Mouse (Mus musculus): ENCODE data around the gene Ifna15. TPM values are rescaled to one million over a fixed set of nuclear protein-coding genes. Genes with fewer than 3 reads are reported as not detected.
"Not testable (repeated sequence)": the region's sequence is repeated elsewhere in the genome, so short reads cannot be mapped to it uniquely, and the experiment has no call there.

Gene Ifna15
- not detected in 2 replicates for polyA plus RNA-seq (2015; fragmentation: Nextera tagmentation; extraction: Ambion mirVana)

DNA sequence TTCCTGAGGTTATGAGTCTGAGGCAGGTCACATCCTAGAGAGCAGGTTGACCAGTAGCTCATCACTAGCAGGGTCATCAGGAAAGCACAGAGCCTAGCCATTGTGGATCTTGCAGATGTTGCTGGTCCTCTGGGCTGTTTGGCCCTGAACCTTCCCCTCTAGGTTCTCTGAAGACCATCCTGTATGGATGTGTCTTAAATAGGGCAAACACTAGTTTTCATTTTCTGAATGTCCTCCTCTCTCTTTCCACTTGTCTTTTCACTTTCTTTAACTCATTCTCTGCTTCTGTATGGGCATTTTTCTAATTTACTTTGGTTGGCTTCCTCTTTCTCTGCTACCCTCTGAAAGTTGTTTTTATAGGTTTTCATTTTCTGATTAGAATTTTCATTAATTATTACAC, at the start of gene Ifna15:
TSS of gene Ifna15 (minus strand) at position 101 of the 400 bp plus-strand sequence.
- not testable (repeated sequence) for H3K4me3 ChIP-seq (ENCODE audit: low read depth, low read length); H3K27me3 ChIP-seq (replicated peaks; ENCODE audit: control insufficient read depth, insufficient read depth, low read length); H3K9ac ChIP-seq (ENCODE audit: low read depth, low read length); H3K27ac ChIP-seq (ENCODE audit: low read depth, low read length); H3K9me3 ChIP-seq (ENCODE audit: control insufficient read depth); H3K4me2 ChIP-seq (replicated peaks; ENCODE audit: low read depth); H3K4me1 ChIP-seq (replicated peaks; ENCODE audit: control insufficient read depth, insufficient read depth, low read length); ATAC-seq; H3K36me3 ChIP-seq (ENCODE audit: control insufficient read depth, insufficient read depth)

DNA sequence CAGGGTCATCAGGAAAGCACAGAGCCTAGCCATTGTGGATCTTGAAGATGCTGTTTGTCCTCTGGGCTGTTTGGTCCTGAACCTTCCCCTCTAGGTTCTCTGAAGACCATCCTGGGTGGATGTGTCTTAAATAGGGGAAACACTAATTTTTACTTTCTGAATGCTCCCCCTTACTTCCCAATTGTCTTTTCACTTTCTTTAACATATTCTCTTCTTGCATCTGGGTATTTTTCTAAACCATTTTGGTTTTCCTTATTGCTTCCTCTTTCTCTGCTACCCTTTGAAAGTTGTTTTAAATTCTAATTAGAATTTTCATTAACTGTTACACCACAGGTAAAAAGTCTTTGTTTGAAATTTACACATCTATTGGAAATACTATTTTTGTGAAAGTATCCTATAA, 45.2 kb upstream of the Ifna15 start, which contains the start of gene Ifna12:
TSS of gene Ifna12 (minus strand) at position 101 of the 400 bp plus-strand sequence.
- Histone ChIP-seq H3K4me1 (replicated peaks; ENCODE audit: control insufficient read depth, insufficient read depth, low read length) (no peaks in the 10 kb centered on the region), H3K27ac (ENCODE audit: low read depth, low read length) (no peak within 1 kb of the TSS), H3K9ac (ENCODE audit: low read depth, low read length) (no peak within 1 kb of the TSS), H3K36me3 (ENCODE audit: control insufficient read depth, insufficient read depth) (no peaks in the 10 kb centered on the region), H3K4me2 (replicated peaks; ENCODE audit: low read depth) (no peak within 1 kb of the TSS), H3K27me3 (replicated peaks; ENCODE audit: control insufficient read depth, insufficient read depth, low read length) (no peaks in the 10 kb centered on the region), H3K9me3 (ENCODE audit: control insufficient read depth) (no peaks in the 10 kb centered on the region), H3K4me3 (ENCODE audit: low read depth, low read length) (no peak within 1 kb of the TSS)
- no peak for TF ChIP-seq CTCF (IDR thresholded peaks at IDR 0.05; ENCODE audit: low read depth)
- ATAC-seq = no peak

GRCm38 (mm10) chr4:88592285-88592684, 34.2 kb upstream of the Ifna15 start, which contains the start of gene Ifna9:
TSS of gene Ifna9 (minus strand) at chr4:88592385.
- TF ChIP-seq CTCF (IDR thresholded peaks at IDR 0.05; ENCODE audit: low read depth) = no peak
- no peak within 1 kb of the TSS for H3K4me3 ChIP-seq (ENCODE audit: low read depth, low read length)
- no peak within 1 kb of the TSS for H3K9ac ChIP-seq (ENCODE audit: low read depth, low read length)
- no peaks in the 10 kb centered on the region for H3K36me3 ChIP-seq (ENCODE audit: control insufficient read depth, insufficient read depth)
- H3K9me3 ChIP-seq (ENCODE audit: control insufficient read depth) = no peaks in the 10 kb centered on the region
- no peak for ATAC-seq
- H3K27me3 ChIP-seq (replicated peaks; ENCODE audit: control insufficient read depth, insufficient read depth, low read length) = no peaks in the 10 kb centered on the region
- no peak within 1 kb of the TSS for H3K27ac ChIP-seq (ENCODE audit: low read depth, low read length)
- H3K4me2 ChIP-seq (replicated peaks; ENCODE audit: low read depth) = no peak within 1 kb of the TSS
- H3K4me1 ChIP-seq (replicated peaks; ENCODE audit: control insufficient read depth, insufficient read depth, low read length) = no peaks in the 10 kb centered on the region
- 88% methylated on average over 1 of the region's 1 CpGs for WGBS

- H3K9me3 ChIP-seq (ENCODE audit: control insufficient read depth) = no peaks in the 10 kb centered on the region
- H3K4me1 ChIP-seq (replicated peaks; ENCODE audit: control insufficient read depth, insufficient read depth, low read length) = no peaks in the 10 kb centered on the region
- no peak within 1 kb of the TSS for H3K9ac ChIP-seq (ENCODE audit: low read depth, low read length)
- ATAC-seq = no peak
- no peaks in the 10 kb centered on the region for H3K27me3 ChIP-seq (replicated peaks; ENCODE audit: control insufficient read depth, insufficient read depth, low read length)
- TF ChIP-seq CTCF (IDR thresholded peaks at IDR 0.05; ENCODE audit: low read depth) = no peak
- H3K4me3 ChIP-seq (ENCODE audit: low read depth, low read length) = no peak within 1 kb of the TSS
- no peaks in the 10 kb centered on the region for H3K36me3 ChIP-seq (ENCODE audit: control insufficient read depth, insufficient read depth)
- H3K27ac ChIP-seq (ENCODE audit: low read depth, low read length) = no peak within 1 kb of the TSS
- WGBS = 70% methylated on average over 1 of the region's 1 CpGs
- H3K4me2 ChIP-seq (replicated peaks; ENCODE audit: low read depth) = no peak within 1 kb of the TSS
Observed at GRCm38 (mm10) chr4:88571698-88572097, 13.7 kb upstream of the Ifna15 start, which contains the start of gene Ifna14. TSS of gene Ifna14 (minus strand) at chr4:88571798.

DNA sequence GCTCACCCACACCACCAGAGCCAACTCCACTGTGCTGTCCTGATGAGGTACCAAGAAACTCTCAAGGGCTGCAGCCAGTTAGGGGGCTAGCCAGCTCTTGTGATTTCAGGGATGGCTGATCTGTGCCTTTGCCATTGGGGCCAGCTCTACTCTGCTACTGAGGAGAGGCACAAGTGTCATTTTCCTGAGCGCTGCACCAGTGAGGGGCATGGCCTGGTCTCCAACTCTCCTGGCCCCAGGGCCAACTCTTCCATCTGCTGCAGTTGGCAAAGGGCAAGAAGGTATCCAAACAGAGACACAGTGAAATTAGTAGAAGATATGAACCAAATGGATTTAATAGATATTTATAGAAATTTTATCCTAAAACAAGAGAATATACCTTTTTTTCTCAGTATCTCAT, 3.7 kb upstream of the Ifna15 start:
- TF ChIP-seq CTCF (IDR thresholded peaks at IDR 0.05; ENCODE audit: low read depth) = no peak
- Histone ChIP-seq H3K27ac (ENCODE audit: low read depth, low read length) (no peak overlapping the region), H3K4me2 (replicated peaks; ENCODE audit: low read depth) (no peak overlapping the region), H3K9me3 (ENCODE audit: control insufficient read depth) (no peaks in the 10 kb centered on the region), H3K4me1 (replicated peaks; ENCODE audit: control insufficient read depth, insufficient read depth, low read length) (no peaks in the 10 kb centered on the region), H3K27me3 (replicated peaks; ENCODE audit: control insufficient read depth, insufficient read depth, low read length) (no peaks in the 10 kb centered on the region), H3K36me3 (ENCODE audit: control insufficient read depth, insufficient read depth) (no peaks in the 10 kb centered on the region), H3K4me3 (ENCODE audit: low read depth, low read length) (no peak overlapping the region), H3K9ac (ENCODE audit: low read depth, low read length) (no peak overlapping the region)
- ATAC-seq = no peak
- 96% methylated on average over 1 of the region's 1 CpGs for WGBS

DNA sequence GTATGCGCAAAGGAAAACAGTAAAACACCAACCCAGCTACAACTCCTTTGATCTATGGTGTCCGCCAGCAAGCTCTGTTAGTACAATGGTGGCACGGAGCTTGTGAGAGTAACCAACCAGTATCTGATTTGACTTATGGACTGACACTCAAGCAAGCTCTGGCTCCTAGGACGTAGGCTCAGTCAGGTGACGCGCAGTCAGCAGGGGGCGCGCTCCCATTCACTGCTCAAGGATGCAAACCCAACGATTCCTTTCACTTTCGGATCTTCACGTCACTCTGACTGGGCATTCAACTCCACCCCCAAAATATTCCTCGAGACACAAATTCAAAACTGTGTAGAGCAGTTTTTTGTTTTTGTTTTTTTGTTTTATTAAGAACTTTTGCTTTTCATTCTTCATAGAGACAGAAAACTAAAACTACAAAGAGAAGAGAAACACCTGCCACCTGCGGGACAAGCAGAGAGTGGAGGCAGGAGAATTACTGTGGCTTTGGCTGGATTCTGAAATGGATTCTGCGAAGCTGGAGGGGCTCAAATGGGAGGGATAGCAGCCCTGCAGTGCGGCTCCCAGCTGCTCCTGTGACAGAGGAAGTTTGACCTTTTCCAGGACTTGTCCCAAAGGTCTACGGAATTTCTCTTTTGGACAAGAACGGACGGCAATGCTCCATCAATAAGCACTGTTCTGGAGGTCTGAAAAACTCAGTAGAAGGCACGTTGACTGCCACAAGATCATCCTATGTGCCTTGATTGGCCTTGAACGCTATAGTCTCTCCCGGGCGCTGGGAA, 7.7 kb downstream of the Ifna15 start:
- Histone ChIP-seq H3K27ac (ENCODE audit: low read depth, low read length) (no peak overlapping the region), H3K9ac (ENCODE audit: low read depth, low read length) (peak overlapping the region; percentile 31; the same call in 1 of the 2 replicates), H3K9me3 (ENCODE audit: control insufficient read depth) (no peaks in the 10 kb centered on the region), H3K4me1 (replicated peaks; ENCODE audit: control insufficient read depth, insufficient read depth, low read length) (no peaks in the 10 kb centered on the region), H3K36me3 (ENCODE audit: control insufficient read depth, insufficient read depth) (no peaks in the 10 kb centered on the region), H3K4me3 (ENCODE audit: low read depth, low read length) (peak overlapping the region; percentile 43), H3K27me3 (replicated peaks; ENCODE audit: control insufficient read depth, insufficient read depth, low read length) (no peaks in the 10 kb centered on the region), H3K4me2 (replicated peaks; ENCODE audit: low read depth) (peak overlapping the region; percentile 78)
- TF ChIP-seq CTCF (IDR thresholded peaks at IDR 0.05; ENCODE audit: low read depth) = peak; percentile 94
- peak; percentile 88 for ATAC-seq
- 25% methylated on average over 22 of the region's 22 CpGs for WGBS
